Mouse (Mus musculus): ENCODE data around the gene Mrpl40.
A peak's percentile ranks its signal among the peaks of the same experiment; 100 is the strongest.
"Not testable (repeated sequence)": the region's sequence is repeated elsewhere in the genome, so short reads cannot be mapped to it uniquely, and the experiment has no call there.

Gene Mrpl40

GRCm38 (mm10) chr16:18876442-18877308, at the start of gene Mrpl40, which contains the start of gene Hira:
Gene Mrpl40 (minus strand): TSS chr16:18876862.
Gene Hira (plus strand): TSS chr16:18877037.
- peak; percentile 94 for DNase-seq

GRCm38 (mm10) chr16:18921771-18922170, 45.1 kb upstream of the Mrpl40 start:
- no peak for DNase-seq

- DNase-seq = no peak
These were observed 39.4 kb upstream of the Mrpl40 start for GRCm38 (mm10) chr16:18916064-18916463.

GRCm38 (mm10) chr16:18905648-18906047, 29.0 kb upstream of the Mrpl40 start:
- no peak for DNase-seq

- DNase-seq = no peak
These were observed 19.8 kb upstream of the Mrpl40 start for GRCm38 (mm10) chr16:18896429-18896828.

GRCm38 (mm10) chr16:18895249-18895648, 18.6 kb upstream of the Mrpl40 start:
- DNase-seq = no peak

GRCm38 (mm10) chr16:18893840-18894372, 17.2 kb upstream of the Mrpl40 start:
- no peak for DNase-seq

GRCm38 (mm10) chr16:18884044-18884443, 7.4 kb upstream of the Mrpl40 start:
- DNase-seq = no peak

- no peak for DNase-seq
These were observed 1.5 kb upstream of the Mrpl40 start for GRCm38 (mm10) chr16:18878091-18878720.

- DNase-seq = peak; percentile 58
These were observed 876 bp upstream of the Mrpl40 start for GRCm38 (mm10) chr16:18877386-18878090.

GRCm38 (mm10) chr16:18876091-18876441, 596 bp downstream of the Mrpl40 start:
- DNase-seq = no peak

GRCm38 (mm10) chr16:18870495-18870894, 6.2 kb downstream of the Mrpl40 start:
- DNase-seq = not testable (repeated sequence)

GRCm38 (mm10) chr16:18860186-18860585, 16.5 kb downstream of the Mrpl40 start:
- DNase-seq = no peak

GRCm38 (mm10) chr16:18858551-18858950, 18.1 kb downstream of the Mrpl40 start:
- no peak for DNase-seq

- DNase-seq = not testable (repeated sequence)
These were observed 27.0 kb downstream of the Mrpl40 start for GRCm38 (mm10) chr16:18849521-18850190.

- no peak for DNase-seq
These were observed 30.3 kb downstream of the Mrpl40 start for GRCm38 (mm10) chr16:18846301-18846820.

- DNase-seq = no peak
These were observed 38.3 kb downstream of the Mrpl40 start for GRCm38 (mm10) chr16:18838346-18838745.

- peak; percentile 92 for DNase-seq
These were observed 40.0 kb downstream of the Mrpl40 start, which contains the start of the genes 2510002D24Rik and Gm28539 for GRCm38 (mm10) chr16:18836468-18837208. Gene 2510002D24Rik (plus strand): TSS chr16:18836578. Gene Gm28539 (plus strand): TSS chr16:18836584.

- DNase-seq = no peak
These were observed 40.6 kb downstream of the Mrpl40 start for GRCm38 (mm10) chr16:18836073-18836467.

GRCm38 (mm10) chr16:18833486-18833885, 43.2 kb downstream of the Mrpl40 start:
- DNase-seq = no peak

- DNase-seq = no peak
These were observed 47.6 kb downstream of the Mrpl40 start for GRCm38 (mm10) chr16:18829102-18829501.
